Mouse (Mus musculus) ES-E14 (cell line): ENCODE results near the gene Slc2a4.

ENCODE experiments used
- CHD2 ChIP-seq: IDR thresholded peaks from 2 replicates; pipeline ENCODE4 v1.6.1; 2014; ENCODE audit warnings: mild to moderate bottlenecking, low read depth, low read length, inconsistent platforms
- HCFC1 ChIP-seq: IDR thresholded peaks from 2 replicates; pipeline ENCODE4 v1.6.1; 2012; ENCODE audit warnings: low read length, inconsistent platforms, borderline replicate concordance; ENCODE audit not compliant: insufficient read depth
- MAFK ChIP-seq: IDR thresholded peaks from 2 replicates; pipeline ENCODE4 v1.6.1; 2014; ENCODE audit warnings: mild to moderate bottlenecking, low read depth, low read length, inconsistent platforms; ENCODE audit not compliant: insufficient read depth
- ZNF384 ChIP-seq: IDR thresholded peaks from 2 replicates; pipeline ENCODE4 v1.6.1; 2012; ENCODE audit warnings: low read depth, low read length, inconsistent platforms

DNA sequence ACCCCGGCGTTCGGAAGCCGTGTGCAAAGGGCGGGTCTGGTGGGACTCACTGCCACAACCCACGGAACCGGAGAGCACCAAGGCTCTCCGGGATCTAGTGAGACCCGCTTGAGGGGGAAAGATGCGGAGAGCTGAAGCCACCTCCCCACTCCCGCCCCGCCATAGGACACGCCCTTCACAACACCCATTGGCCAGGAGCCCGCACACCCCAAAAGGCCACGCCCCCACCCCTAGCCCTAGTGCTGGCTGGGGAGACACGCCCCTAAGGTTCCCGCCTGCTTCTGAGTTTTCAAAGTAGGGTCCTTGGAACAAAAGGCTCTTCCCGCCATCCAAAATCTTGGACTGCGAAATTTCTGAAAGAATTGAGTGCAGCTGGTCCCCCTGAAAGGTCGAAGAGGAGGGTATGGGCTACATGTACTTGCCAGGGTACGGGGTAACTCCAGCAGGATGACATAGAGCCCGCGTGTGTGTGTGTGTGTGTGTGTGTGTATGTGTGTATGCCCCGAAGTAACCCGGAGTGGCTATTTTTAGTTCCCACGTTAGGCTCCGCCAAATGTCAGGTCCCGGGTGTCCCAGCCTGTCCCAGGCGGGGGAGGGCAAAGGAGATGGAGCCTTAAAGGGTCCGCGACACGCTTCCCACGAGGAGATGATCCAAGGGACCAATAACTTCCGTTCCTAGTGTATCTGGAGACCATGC is at the start of gene Slc2a4:
- TF ChIP-seq ZNF384 (no peak), HCFC1 (no peak), CHD2 (no peak), MAFK (no peak)
